Mouse (Mus musculus): ENCODE data around the gene Akap13. TPM values are rescaled to one million over a fixed set of nuclear protein-coding genes. Genes with fewer than 3 reads are reported as not detected.

Gene Akap13
- total RNA-seq (2021): 10 to 100 TPM; 63.8 to 73.6 TPM
- long read RNA-seq, experiment 1, partial matches to known transcripts: 9 of 12 reads
- long read RNA-seq, experiment 1, other reads (novel, unspliced or antisense): 3 of 12 reads
- long read RNA-seq, experiment 2, partial matches to known transcripts: 7 of 9 reads
- long read RNA-seq, experiment 2, other reads (novel, unspliced or antisense): 2 of 9 reads

DNA sequence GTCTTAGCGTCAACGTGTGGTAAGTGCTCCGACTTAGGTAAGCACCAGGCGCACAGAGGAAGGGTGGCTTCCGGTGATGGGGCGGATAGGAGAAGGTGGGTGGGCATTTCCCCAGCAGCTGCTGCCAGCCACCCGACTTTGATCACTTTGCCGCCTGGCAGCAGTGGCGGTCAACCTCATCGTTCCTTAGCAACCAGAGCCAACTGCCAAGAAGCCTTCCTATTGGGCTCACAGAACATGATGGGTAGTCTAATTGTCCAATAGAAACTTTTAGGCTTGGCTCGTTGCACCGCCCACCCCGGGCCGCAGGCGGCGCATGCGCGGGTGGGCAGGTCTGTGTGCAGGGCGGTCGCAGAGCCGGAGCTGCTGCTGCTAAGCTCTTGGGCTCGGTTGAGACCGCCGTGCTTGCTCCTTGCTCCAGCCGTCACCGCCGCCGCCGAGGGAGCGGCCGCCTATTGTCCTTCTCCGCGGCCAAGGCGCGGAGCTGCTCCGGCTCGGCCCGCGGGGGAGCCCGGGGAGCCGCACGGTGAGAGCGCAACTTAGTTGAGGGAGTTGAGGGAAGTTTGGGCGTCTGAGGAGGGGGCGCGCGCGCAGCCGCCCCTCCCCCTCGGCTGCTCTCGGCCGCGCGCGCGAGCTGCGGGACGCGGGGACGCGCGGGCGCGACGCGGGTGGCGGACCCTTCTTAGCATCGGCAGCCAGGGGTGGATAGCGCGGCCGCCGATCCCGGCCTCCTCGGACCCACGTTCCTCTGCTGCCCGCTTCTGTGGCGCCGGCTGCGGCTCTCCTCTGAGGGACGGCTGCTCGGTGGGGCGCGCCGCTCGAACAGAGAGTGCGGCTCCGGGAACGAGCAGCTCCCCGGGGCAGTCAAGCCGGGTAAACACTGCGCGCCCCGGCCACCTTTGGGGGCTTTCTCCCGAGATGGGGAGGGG lies at the start of gene Akap13:
Gene Akap13 (plus strand): TSS at position 312 of the 929 bp plus-strand sequence.
- DNase-seq: peak; percentile 98 to 99

DNA sequence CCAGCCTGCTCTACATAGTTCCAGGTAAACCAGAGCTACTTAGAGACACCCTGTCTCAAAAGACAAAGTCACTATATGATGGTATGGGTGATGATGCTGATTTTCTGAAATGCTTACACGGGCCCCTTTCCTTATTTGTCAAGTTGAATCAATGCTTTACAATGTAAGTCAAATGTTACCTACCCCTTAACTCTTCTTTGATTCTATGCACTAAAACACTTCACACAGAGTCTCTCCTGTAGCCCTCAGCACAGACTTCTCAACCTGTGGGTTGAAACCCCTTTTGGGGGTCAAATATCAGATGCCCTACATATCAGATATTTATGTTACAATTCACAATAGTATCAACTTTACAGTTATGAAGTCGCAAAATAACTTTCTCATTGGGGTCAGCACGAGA lies 44.7 kb upstream of the Akap13 start:
- DNase-seq: no peak

DNA sequence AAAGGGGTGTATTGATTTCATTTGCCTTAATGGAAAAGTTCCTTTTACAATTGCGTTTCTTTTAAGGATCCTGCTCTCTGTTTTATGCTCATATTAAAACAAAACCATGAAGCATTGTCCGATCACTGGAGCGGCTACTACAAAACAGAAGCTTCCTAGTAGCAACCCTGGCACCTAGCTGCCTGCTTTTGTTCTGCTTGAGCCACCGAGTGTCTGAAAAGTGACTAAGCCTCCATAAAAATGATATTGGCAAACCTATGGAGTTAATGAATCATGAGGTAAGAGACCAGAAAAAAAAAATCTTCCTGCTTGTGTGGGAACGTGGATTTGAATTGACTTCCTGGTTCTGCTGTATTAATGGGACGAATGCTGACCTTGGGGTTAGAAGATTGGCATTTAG lies 44.1 kb upstream of the Akap13 start:
- no peak for DNase-seq

DNA sequence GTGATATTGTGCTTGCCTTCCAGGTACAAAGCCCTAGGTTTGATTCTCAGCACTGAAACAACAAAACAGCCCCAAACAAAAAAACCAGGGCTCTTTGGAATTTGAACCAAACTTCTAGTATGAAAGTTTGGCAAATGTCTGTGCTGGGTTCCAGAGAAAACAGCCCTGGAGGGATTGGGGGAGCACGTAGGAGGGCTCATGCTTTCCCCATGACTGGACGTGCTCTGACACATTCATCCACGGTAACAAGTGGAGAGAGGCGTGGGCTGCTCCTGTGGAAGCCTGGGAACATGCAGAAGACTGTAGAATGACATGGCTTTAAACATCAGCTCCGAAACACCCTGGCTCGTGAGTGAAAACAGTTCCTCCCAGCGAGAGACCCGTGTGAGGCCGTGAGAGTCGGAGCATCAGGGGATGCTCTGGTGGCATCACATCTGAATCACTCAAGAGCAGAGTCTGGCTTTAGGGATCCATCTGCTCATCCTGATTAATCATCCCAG lies 43.3 kb upstream of the Akap13 start:
- peak in 1 of 2 experiments; percentile 34 for DNase-seq

DNA sequence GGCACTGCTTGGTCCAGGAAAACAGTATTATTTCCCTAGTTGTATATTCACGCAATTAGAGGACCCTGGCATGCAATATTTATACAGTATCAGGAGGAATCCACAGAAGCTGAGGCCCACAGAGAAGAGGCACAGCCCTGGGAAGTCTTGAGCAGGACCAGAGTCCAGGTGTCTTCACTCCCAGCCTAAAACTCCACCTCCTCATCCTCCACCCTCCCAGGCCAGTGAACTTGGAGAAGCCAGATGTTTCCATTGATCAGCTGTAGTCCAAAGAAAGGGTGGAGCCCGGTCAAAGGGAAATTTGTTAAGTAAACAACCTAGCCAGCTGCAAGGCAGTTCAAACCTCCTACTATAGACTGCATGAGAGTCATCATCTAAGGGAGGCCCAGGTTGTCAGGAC lies 42.8 kb upstream of the Akap13 start:
- peak; percentile 42 to 54 for DNase-seq

DNA sequence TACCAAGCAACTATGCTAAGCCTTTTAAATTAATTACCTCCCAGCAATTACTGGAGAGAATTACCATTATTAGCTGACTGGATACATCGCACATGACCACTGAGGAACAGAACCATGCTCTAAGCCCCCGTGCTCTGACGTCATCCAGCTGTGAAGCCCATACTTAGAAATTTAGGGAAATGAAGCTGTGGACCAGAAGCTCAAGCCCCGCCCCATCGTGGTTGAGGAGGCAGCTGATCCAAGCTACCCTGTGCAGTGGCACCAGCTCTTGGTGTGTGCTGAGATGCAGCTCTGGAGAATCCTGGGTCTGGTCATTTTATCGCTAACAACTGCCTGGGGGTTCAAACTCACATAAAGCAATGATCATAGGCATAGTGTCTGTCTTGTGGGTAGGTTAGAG lies 41.4 kb upstream of the Akap13 start:
- no peak for DNase-seq

DNA sequence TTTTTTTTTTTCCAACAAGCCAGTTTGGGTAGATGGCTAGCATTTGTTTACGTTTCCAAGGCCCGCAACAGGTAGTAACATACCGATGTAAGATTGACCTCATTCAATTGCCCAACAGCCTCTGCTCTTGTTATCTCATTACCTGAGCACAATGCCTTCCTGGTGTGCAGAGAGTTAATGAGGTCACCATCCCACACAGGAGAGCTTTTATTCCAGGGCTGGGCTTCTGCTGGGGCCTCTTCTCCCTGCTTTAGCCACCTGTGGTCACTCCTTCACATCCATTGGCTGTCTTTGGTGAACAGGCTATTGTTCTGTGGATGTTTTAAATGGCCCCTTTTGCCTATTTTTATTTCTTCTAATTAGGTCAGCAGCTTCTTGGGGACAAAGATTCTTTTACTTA lies 41.0 kb upstream of the Akap13 start:
- DNase-seq: no peak

DNA sequence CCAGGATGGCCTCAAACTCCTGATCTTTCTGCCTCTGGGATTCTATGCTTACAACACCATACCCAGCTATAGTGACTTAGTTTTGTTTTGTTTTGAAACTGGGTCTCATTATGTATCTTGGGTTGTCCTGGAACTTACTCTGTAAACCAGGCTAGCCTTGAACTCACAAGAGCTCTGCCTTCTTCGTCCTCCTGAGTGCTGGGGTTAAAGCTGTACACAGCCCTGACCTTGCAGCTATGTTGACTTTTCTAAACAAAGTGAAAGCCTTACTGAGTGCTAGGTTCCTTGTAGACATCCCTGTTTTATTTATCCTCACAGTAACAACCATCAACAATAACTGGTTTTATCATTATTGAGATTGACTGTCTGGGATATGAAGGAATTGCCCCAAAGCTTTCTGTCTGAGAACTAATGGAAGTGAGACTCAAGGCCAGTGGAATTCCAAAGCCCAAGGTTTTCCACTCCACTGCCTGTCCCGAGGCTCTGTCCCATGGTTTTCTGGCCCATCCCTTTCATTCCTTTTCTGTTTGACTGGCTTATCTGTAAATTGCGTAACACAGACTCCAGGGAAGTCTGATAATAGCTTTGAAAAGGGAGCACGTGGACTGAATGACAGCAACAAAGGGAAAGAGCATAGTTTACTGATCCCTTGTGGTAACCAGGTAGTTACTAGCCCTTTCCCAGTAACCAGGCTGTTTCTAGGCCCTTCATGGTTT lies 40.0 kb upstream of the Akap13 start:
- peak; percentile 76 to 80 for DNase-seq

DNA sequence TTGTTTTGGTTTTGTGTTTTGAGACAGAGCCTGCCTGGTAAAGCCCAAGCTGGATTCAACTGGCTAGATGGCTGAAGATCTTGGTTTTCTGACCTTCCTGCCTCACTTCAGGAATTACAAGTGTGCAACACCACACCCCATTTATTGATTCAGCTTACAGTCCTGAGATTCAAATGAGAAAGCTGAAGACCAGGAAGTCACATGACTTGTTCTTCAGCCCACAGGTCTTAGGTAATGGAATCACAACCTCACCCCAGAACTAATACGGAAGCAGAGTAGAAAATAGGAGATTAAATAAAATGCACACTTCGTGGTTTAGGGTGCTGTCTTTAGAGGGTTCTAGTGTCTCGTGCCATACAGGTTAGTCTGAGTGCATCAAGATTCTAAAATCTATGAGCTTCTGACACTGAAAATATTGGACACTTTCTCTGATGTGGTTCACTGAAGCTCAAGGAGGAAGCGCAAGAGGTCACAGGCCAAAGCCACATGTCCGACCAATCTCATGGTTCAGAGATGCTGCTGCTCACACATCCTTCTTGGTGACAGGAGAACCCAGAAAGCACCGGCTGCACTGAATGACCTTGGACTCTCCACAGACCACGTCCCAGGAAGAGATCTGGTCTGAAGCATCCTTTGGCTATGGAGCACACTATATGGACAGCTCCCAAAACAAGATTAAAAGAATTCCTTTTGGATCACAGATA lies 39.3 kb upstream of the Akap13 start:
- DNase-seq: no peak

DNA sequence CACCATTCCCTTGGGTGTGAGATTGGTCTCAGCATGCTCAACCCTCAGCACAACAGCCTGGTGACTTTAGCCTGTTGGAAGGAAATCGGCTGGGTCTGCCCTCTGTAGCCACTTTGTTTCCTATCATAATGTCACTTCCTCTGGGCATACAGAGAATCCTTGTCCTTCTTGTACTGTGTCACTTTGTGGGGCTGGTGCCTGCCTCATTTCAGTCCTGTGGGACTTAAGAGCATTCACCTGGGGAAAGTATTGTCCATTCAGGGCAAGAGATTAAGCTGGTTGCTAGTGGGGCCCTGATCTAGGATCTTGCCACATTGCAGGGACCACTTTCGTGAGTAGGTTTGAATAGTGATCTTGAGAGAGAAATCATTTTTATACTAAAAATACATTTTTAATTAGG lies 34.4 kb upstream of the Akap13 start:
- DNase-seq: no peak

DNA sequence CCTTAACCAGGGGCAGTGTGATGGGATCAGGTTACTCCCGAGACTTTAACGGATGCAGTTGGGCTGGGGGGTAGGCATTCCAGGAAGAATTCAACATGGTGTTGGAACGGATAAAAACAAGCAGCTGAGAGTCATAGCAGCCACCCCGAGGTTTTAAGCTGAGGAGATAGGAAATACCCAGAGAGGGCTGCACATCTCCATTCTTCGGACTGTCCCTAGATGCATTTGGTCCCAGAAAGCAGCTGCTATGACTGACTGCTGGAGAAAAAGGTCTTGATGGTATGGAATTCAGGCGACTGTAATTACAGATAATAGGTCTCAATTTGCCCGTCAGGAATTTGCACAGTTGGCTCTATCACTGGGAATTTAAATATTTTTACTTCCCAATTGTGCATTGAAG lies 31.2 kb upstream of the Akap13 start:
- DNase-seq: no peak

DNA sequence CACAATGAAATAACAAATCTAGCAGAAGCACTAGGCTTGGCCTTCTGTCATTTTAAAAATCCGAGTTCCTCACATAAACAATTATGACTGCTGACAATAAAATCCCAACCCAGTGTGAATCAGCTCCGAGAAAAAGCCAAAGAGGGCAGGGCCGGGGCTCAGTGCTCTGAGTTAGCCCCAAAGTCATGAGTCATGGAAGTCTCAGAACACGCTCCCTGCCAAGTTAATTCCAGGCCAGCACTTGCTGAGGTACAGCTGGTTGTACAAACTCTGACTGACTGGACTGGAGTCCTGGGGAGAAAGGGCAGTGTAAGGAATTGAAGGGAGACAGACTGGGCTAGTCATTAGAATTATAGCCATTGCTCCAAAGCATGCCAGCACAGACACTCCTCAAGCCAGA lies 28.0 kb upstream of the Akap13 start:
- peak; percentile 84 to 92 for DNase-seq

DNA sequence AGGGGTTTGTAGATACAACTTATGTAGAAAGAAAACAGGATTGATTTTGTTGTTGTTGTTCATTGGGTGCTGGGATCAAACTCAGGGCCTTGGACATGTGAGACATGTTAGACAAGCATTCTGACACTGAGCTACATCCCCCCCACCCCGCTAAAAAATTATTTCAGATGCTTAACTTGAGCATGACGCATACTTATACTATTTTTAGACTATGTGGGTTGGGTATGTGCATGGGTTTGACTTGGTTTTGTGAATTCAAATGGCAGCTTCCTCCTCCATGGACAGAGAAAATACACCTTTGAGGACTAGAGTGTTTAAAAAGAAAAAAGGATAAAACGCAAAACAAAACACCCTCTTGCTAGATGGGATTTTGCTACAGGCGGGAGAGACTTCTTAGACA lies 26.4 kb upstream of the Akap13 start:
- DNase-seq: no peak

DNA sequence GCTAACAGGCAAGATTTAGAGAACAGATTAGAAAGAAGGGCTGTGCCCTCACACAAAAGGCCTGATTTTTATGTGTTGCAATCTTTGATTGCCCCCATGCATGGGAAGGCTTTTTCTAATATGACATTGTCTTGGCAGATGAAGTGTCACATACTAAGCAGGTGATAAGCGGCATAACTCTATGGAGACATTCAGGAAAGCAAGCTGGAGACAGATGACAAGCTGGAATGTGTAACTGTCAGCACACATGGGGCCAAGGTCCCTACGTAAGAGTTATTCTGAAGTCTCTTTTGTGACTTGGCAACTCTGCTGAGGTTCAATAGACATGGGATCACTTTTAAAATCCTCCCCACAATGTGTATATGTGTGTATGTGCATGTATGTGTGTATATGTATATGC lies 24.8 kb upstream of the Akap13 start:
- peak; percentile 53 to 58 for DNase-seq

DNA sequence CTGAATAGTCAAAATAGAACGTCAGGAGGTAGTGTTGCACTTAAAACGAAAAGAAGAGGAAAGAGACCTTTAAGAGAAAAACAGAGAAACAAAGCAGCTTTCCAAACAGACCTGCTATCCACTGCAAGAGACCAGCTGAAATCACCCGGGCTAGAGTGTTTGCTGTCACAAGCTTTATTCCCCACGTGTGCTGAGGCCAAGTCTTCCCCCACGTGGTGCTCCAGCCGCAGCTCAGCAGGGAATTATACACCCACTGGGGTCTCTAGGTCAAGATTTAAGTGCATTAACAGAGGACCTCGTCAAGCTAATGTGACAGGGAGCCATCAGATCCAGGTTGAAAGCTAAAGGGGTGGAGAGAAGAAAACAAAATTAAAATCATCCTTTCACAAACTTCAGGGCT lies 24.3 kb upstream of the Akap13 start:
- no peak for DNase-seq

DNA sequence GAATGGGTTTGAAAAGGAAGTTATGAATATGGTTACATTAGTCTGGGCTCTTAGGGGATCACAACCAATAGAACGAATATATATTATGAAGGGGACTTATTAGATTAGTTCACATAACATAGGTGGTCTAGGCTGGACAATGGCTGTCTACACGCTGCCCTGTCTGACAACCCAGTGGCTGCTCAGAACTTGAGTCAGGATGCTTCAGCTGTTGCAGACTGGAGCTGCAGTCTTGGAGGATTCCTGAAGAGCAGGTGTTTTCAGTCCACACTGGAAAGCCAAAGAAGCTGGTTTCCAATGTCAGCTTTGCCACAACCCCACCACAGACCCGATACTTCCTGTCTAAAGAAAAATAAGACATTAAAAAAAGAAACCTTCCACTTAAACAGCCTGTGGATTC lies 23.3 kb upstream of the Akap13 start:
- DNase-seq: no peak

DNA sequence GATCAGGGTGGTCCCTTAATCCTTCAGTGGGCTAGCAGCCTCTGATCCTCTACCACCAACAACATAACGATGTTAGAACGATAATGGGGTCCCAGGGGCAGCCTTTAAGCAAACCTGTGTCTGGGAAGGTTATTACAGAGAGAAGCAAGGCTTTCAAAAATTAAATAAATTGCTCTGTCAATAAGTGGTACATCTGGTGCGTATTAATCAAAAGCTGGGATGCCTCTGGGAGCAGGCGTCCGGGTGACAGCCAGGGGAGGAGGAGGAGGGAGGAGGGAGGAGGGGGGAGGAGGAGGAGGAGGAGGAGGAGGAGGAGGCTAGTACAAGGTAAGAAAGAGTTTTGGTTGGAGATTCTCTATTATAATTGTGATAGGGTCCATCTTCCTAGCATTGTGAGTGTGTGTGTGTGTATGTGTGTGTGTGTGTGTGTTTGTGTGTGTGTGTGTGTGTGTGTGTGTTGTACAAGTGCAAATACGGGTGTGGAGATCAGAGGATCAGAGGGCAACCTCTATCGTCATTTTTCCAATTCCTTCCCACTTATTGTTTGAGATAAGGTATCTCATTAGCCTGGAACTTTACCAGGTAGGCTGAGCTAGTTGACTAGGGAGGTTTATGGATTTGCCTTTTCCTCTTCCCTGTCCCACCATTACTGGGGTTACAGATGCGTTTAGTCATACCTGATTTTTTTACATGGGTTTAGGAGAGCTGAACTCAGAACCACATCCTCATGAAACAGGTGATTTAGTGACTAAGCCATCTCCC lies 18.7 kb upstream of the Akap13 start:
- no peak for DNase-seq

DNA sequence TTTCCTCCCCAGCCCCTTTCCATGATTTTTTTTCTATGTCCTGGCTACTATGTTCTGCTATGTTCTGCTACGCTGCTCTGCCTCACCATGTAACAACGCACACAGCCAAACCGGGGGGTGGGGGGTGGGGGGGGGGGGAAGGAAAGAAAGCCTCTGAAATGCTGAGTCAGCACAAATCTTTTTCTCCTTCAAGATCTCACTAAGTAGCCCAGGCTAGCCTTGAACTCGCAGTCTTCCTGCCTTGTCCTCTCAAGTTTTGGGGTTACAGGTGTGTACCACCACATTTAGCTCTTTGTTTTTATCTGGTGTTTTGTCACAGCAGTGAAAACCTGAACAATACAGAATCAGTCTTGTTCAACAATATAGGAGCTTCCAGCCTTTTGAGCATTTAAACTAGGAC lies 15.8 kb upstream of the Akap13 start:
- DNase-seq: no peak

DNA sequence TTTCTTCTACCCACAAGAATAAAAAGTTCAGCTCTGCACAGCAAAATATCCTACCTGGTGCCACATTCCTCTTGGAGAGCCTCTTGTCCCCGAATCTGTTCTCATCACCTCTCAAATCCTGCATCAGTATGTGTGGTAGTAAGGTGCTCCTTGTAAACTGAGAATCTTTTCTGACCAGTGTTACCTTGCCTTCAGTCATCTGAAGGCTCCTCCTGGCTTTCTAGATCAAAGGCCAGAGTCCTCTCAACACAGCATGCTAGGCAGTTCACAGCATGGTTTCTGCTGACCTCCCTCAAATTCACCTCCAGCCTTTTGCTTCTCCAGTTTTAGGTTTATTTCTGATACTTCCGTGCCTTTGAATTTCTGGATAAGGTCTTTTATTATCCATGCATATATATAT lies 15.1 kb upstream of the Akap13 start:
- DNase-seq: no peak

DNA sequence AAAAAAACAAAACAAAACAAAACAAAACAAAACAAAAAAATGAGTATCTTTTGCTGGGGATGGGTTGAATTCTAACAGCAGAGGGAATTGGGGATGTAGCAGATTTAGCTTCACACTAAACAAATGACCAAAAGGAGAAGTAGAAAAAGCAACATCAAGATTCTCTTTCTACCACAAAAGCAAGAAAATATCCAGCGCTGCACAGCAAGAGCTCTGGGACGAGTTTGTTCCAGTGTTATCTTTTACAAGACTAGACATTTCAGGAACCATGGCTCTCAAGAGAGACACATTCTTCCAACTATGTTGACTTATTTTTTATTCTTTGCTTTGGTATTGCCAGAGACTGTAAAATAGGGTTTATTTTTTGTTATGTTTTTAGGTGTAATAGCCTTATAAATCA lies 13.4 kb upstream of the Akap13 start:
- no peak for DNase-seq

DNA sequence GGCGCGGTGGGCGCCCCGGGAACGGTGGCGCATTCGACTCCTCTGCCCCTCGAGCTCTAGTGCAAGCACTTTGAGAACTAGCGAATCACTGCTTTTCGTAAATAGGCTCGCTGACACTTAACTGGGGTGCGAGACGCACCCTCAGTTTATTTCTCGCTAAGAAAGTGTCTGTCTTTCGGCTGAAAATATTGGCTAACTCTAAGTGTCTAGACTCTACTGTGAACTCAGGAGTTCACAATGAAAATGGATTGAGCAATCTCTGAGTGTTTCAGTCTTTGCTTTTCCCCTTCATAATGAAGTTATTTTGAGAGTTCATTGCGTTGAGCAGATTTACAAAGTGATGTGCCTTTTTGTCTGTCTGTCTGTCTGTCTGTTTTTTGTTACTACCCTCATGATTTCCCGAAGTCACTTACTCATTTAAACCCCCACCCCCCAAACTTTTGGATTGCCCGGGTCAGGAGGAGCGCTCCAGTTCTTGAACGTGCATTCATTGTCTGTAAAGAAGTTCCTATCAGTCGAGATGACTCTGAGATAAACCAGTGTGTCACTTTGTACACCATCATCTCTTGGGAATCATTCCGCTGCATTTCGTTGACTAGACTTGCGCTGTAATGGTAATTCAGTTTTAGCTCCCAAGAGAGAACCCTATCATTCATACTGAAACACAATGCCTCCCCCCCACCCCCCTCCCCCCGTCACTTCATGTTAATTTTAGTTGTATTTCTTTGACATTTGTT lies 986 bp downstream of the Akap13 start:
- DNase-seq: peak in 1 of 2 experiments; percentile 67

All from heart, adult 18-20 months (tissue).